Mouse (Mus musculus) brain, embryonic 14.5 days (tissue): ENCODE measurements around the gene Nmt1. TPM values are rescaled to one million over a fixed set of nuclear protein-coding genes. Genes with fewer than 3 reads are reported as not detected.

Source experiments
- DNase-seq: peaks from one replicate; pipeline ENCODE4 v3.0.0-alpha.2; 2011; ENCODE audit warnings: low read depth
- CTCF ChIP-seq: fragments of 200-500 bp; IDR thresholded peaks from 2 replicates; pipeline ENCODE4 v1.5.1; 2012; ENCODE audit warnings: inconsistent platforms, mild to moderate bottlenecking, moderate library complexity, borderline replicate concordance; ENCODE audit not compliant: insufficient read depth, insufficient read length; ENCODE audit errors: extremely low read depth
- POLR2A ChIP-seq: fragments of 200-500 bp; IDR thresholded peaks from 2 replicates; pipeline ENCODE4 v1.6.1; 2012; ENCODE audit warnings: mild to moderate bottlenecking, inconsistent platforms, borderline replicate concordance; ENCODE audit not compliant: poor library complexity, insufficient read depth, insufficient read length, severe bottlenecking; ENCODE audit errors: extremely low read depth
- polyA plus RNA-seq: library from polyadenylated mRNA; depleted of rRNA; stranded (reverse); fragments of >200 nt; gene quantifications from 2 replicates; pipeline ENCODE4 v1.2.3, GENCODE M21; 2012

Nmt1 gene
- polyA plus RNA-seq, 1 experiment, result 40.1 TPM

DNA sequence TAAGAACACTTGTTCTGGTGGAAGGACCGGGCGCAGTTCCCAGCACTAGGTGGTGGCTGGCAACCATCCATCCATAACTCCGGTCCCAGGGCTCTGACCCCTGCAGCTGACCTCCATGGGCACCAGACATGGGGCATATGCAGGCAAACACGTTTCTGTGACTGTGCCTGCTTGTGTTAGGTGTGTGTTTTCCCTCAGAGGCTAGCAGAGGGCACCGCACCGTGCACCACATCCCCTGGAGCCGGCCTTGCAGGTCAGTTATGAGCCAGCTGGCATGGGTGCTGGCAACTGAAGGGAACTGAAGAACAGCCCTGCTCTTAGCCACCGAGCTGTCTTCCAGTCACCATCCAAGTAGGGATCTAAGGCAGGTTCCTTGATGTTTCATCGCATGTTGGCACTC lies 22.2 kb downstream of the Nmt1 start:
- DNase-seq, result no peak
- no peak for TF ChIP-seq CTCF
- no peak for TF ChIP-seq POLR2A

DNA sequence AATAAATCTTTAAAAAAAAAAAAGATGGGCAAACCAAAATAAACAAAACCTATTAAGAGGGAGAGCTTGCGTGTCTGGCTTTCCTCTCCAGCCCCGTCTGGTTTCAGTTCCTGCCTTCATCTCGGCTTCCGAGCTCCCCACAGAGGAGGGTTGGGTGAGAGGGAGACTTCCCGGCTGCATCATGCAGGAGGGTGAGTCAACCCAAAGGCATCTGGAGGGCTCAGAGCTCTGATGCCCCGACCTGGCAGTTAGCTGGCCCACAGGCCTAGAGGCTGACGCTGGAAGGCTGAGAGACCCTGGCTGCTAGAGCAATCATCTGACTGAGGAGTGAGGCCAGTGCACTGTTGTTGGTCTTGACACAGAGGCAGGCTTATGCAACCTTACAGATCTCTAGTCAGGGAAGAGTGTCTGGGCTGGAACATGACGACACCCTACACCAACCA lies 23.3 kb downstream of the Nmt1 start:
- DNase-seq, result no peak
- no peak for TF ChIP-seq POLR2A
- no peak for TF ChIP-seq CTCF

DNA sequence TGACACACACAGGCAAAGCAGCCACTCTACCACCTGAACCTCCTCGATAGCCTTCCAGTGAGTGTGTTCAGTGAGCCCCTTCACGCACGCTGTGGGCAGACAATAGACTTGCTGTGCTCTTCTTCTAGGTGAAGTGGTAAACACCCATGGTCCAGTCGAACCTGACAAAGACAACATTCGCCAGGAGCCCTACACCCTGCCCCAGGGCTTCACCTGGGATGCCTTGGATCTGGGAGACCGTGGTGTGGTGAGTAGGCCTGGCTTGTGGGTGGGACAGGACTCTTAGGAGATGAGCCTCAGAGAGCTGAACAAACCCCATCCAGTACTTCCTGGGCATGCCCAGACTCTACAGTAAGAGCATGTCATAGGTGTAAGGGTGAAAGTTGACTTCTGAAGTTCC lies 24.1 kb downstream of the Nmt1 start:
- no peak for TF ChIP-seq CTCF
- DNase-seq, result no peak

DNA sequence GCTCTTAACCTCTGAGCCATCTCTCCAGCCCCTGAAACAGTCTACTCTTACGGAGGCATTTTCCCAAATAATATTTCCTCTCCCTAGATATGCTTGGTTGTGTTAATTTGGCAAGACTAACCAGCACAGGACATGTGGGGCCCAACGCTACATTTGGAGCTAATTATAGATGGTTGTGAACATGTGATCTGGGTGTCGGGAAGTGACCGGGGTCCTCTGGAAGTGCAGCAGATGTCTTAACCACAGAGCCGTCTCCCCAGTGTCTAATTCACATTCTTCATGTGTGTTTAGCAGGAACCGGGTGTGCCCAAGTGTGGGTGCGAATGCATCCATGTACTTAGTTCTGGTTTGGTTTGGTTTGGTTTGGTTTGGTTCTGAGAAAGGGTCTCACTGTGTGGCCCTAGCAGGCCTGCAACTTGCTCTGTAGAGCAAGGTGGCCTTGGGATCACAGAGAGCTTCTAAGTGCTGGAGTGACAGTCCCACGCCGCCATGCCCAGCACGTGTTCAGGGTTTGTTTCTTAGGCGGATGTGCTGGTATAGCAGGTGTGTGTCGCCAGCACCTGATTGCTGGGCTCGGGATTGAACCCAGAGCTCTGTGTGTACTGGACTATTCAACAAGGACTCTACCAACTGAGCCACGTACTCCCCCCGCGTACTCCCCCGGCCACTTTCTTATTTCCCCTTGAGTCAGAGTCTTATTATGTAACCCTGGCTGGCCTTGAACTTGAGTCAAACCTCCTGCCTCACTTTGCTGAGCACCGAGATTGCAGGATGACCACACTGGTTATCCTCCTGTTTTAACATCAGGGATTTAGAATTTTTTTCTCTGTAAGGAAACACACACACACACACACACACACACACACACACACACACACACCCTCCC lies 25.4 kb downstream of the Nmt1 start:
- DNase-seq, result no peak
- TF ChIP-seq POLR2A, result no peak
- no peak for TF ChIP-seq CTCF

DNA sequence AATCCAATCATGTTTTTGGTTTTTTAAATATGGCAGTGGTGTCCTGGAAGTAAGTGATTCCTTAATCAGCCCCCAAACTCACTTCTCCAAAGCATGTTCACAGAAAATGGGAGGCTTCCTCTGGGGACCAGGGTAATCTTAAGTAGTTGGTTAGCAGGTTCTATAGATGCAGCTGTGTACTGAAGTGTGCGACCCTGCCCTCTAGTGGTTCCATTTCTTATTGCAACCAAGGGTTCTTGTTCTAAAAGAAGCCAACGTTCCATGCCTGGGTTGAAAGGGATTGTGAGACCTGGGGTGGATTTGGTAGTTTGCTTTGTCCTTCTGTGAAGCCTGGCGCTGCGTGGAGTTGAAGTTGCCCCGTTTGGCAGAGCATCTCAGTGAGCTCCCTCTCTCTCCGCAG lies 26.8 kb downstream of the Nmt1 start:
- peak; percentile 88 for DNase-seq
- TF ChIP-seq CTCF (peak; percentile 76; the same call in 1 of the 2 replicates), POLR2A (no peak)

DNA sequence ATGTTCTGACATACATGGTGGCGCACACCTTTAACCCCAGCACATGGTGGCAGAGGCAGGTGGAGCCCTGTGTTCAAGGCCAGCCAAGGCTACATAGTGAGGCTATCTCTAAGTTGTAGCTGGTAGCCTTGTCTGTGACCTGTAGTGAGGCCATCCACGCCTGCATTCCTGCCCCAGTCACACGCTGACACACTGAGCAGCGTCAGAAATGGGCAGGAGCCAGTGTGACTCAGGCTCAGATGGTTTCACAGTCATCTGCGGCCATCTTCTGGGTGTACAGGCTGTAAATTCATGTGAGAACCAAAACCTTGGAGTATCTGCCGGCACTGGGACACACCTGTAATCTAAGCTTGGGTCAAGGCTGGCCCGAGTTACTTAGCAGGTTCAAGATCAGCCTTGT lies 28.6 kb downstream of the Nmt1 start:
- TF ChIP-seq CTCF (no peak), POLR2A (no peak)
- no peak for DNase-seq

DNA sequence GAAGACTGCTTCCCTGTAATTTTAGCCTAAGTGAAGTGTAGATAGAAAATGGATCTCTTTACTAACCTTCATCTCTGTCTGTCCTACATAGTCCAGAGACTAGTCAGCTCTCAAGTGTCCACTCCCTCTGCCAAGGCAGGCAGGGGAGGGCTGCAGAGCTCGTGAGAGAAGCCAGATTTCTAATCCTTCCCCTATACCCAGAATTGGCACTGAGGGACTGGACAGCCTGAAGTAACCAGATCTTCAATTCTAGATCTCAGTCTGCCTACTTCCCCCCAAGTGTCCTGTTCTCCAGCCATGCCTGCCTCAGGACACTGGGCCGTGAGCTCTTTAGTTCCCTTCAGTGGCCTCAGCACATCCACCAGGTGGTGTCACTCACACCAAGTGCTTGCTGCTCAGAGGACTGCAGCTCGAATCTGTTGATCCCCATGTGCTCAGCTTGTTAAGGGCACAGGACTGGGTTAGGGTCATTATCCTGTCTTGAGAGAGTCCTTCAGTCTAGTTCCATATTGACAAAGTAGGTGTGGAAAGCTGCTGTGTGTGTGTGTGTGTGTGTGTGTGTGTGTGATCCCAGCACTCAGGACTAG lies 30.6 kb downstream of the Nmt1 start:
- TF ChIP-seq CTCF (no peak), POLR2A (no peak)
- no peak for DNase-seq

DNA sequence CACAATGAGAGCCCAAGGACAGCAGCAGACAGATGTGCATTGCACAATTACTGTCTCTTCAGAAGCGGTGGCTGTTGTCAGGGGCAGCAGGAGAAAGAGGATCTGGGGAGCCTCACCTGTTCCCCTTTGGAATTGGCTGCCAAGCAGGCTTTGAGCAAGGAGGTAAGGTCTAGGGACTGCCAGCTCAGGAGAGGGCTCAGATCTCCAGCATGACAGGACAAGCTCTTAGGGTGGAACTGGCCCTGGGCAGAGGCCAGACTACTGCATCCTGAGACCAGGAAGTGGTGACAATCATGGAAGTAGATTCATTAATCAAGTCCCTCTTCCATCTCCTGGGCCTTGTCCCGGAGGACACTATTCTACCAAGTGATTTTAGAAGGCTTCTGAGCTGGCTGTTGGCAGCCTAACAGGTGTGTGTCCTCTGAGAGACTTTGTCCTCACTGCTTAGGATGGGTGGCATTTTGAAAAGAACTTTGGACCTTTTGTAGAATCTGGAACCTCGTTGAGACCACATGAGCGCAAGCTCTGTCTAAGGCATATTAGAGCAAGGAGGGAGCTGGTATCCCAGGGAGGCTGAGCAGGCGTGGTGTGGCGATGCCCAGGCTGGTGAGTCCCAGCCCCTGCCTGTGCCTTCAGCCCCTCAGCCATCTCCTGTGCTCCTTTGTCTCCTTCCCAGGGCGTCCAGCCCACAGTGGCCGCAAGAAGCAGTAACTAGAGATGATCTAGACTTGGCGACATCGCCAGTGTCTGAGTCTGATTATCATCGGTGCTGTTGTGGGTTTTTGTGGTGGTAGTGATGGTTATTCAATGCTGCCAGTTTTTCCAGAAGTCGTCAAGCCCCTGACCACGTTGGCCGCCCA lies 38.4 kb downstream of the Nmt1 start:
- DNase-seq, result no peak
- TF ChIP-seq POLR2A (no peak), CTCF (no peak)

DNA sequence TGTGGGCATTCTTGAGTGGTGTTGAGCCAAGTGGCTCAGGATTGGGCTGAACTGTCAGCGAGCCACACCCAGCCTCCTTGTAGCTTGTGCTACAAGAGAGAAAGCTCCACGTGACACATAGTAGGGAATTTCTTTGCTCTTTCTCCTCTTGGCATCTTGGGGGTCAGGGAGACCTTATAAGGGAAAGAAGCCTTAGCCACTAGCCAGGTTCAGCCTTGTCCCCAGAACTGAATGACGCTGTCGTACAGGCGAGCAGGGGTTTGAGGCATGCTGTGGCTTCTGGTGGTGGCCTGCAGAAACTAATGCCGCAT lies 39.0 kb downstream of the Nmt1 start:
- TF ChIP-seq CTCF (no peak), POLR2A (no peak)
- no peak for DNase-seq

DNA sequence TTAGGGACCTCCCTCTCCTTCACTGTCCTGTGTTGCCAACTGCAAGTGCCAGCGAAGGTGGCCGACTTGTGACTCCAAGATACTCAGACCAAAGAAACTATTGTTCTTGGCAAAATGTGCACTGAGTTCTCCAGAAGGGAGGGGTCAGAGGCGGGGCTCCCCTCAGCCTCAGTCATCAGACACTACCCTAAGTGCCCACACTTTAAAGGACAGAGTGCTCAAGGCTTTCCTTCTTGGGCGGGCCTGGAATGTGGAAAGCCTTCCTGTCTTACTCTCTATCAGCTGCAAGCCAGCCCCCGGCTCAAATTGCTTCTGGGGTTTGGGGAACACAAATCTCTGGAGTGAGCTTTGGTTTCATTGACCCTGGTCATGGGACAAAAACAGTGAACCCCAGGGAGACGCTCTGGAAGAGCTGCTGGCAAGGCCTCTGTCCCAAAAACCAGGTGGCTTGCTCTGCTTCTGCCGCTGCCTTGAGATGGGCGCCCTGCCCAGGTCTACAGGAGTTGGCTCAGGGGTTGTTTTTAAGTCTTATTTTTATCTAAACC lies 39.5 kb downstream of the Nmt1 start:
- TF ChIP-seq POLR2A (no peak), CTCF (no peak)
- no peak for DNase-seq

DNA sequence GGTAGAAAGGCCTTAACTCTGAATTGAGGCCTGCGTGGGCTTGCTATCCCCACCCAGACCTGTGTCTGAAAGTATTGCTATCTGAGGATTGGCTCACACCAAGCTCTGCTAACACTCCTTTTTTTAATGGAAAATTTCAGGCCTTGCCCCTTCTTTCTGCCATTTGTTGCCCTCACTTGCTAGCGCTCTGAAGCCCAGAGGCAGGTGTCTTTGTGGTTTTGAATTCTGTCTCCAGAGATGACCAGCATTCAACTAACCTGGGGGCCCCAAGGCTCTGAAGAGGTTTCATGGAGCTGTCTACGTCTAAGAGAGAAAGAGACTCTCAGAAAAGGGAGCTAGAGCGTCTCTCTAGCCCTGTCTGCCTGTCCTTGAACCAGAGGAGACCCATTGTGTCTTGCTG lies 40.3 kb downstream of the Nmt1 start:
- TF ChIP-seq CTCF (no peak), POLR2A (no peak)
- no peak for DNase-seq

DNA sequence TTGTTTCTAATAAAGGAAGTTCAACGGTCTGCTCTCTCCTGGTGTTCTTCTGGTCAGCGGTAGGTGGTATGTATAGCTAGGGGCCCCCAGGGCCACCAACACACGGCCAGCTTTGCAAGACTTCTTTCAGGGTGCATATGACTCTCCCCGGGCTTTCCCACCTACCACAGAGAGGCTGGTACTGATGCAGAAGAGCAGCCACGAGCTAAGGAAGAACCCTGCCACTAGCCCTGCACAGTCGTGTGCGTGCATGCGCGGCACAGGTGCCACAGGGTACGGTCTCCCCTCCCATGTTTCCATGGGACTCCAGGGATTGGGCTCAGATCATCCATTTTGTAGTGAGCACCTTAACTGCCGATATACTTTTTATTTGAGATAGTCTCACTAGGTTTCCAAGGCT lies 40.9 kb downstream of the Nmt1 start:
- TF ChIP-seq POLR2A, result no peak
- no peak for TF ChIP-seq CTCF
- no peak for DNase-seq

DNA sequence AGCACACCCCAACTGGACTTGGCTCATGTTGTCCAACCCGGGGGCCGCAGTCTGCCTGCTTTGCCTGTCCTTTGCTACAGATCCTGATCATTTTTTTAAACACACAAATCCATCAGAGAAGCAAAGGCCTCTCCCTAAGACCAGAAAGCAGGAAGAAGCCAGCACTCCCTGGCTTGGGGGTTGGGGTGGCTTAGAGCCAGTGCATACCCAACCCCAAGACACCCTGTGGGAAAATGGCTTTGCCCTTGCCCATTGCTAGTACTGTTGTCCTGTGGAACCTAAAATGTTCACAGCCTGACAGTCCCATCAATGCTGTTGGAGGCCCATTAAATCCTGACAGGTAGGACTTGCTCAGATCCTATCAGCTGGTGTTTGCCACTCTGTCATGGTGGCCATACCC lies 41.7 kb downstream of the Nmt1 start:
- no peak for DNase-seq
- TF ChIP-seq POLR2A (no peak), CTCF (no peak)
